Mouse (Mus musculus) monocyte, adult 2 months (primary cell): ENCODE measurements around the gene Pde1c.
A peak's percentile ranks its signal among the peaks of the same experiment; 100 is the strongest.
"Not testable (repeated sequence)": the region's sequence is repeated elsewhere in the genome, so short reads cannot be mapped to it uniquely, and the experiment has no call there.

Source experiments
- DNase-seq, 2 experiments: peaks; one replicate each; pipeline ENCODE4 v3.0.0; 2022; ENCODE audit warnings: low spot score in 2 of 2, low read depth in 1 of 2

Pde1c gene

DNA sequence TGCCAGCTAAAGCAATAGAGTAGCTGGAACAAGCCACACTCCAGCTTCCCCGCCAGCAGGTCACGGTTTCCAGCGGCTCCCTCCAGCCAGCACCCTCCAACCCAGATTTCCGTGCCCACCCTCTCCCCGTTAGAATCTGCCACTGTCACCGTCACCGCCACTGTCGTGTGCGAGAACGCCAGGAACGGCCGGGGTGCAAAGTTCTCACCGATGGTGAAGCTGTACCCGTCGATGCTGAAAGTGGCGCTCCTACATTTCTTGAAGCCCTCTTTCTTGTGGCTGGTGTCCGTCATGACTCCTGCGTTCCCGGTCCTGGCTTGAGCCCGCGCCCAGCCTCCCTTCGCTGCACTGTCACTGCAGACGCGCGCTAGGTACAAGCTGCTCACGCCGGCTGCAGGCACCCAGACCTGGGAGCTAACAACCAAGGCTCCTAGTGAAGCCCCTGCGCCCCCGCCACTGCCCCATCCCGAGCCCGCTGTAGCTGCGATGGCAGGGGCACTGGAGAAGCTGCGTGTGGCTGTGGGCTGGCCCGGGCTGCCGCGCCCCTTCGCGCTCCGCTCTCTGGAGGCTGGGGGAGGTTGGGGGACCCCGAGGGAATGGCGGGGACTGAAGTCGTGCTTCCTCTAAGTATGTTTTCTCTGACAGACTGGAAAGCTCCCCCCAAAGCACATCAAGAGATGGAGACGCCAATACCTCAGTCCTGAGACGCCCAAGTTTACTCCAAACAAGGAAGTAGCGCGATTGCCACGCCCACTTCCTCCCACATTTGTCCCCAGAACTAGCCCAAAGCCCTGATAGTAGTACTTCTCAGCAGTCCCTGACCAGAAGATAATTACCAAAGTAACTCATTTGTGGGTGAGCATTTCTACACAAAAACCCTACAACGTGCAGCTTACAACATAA lies at the start of gene Pde1c:
TSS of gene Pde1c (minus strand) at position 634 of the 903 bp plus-strand sequence.
- peak; percentile 9 to 23 for DNase-seq

- no peak for DNase-seq
These were observed 48.2 kb upstream of the Pde1c start for GRCm38 (mm10) chr6:56616982-56617613.

GRCm38 (mm10) chr6:56616228-56616981 lies 47.5 kb upstream of the Pde1c start:
- DNase-seq, result no peak

DNA sequence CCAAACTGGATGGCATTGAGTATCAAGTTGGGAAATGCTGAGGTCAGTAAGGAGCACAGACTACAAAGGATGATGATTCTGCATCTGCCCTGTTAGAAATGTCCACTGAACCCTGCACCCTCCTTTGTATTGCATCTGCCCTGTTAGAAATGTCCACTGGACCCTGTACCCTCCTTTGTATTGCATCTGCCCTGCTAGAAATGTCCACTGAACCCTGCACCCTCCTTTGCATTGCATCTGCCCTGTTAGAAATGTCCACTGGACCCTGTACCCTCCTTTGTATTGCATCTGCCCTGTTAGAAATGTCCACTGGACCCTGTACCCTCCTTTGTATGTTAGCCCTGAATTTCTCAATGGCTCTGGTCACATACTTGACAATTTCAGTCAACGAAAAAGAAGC lies 40.6 kb upstream of the Pde1c start:
- not testable (repeated sequence) for DNase-seq

DNA sequence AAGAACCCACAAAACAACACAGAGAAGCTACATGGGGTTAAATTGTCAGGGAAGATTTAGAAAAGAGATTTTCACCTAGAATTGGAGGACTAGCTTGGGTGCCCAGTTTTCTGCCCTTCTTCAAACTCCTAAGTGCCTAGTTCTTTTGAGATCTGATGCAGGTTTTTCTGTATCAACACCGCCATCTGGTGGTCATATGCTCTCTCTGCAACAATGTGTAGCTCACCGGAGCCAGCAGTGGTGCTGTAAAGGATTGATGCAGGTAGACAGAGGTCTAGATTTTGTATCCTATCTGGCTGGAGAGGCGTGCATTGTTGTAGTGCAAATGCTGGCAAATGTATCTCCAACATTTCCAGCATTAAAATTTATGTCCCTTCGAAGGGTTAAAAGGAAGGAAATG lies 39.4 kb upstream of the Pde1c start:
- DNase-seq, result peak in 1 of 2 experiments; percentile 6

- DNase-seq, result no peak
These were observed 10.7 kb upstream of the Pde1c start for GRCm38 (mm10) chr6:56579568-56579967.

DNA sequence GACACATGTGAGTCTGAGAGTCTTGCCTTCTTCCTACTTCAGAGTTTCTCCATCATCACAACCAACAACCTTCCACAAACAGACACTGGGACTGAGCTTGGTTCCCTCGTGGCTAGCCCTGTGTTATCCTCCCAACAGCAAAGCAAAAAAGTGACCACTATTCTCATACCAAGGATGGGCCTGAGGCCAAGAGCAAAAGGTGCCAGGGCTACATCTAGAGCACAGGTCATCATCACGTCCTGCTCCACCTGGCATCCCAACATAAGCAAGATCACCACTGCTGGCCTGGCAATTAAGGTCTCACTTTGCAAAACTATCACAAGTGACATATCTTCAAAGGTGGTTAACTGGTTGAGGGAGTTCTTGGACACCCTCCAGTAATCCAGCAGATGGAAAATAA lies 8.0 kb downstream of the Pde1c start:
- no peak for DNase-seq

DNA sequence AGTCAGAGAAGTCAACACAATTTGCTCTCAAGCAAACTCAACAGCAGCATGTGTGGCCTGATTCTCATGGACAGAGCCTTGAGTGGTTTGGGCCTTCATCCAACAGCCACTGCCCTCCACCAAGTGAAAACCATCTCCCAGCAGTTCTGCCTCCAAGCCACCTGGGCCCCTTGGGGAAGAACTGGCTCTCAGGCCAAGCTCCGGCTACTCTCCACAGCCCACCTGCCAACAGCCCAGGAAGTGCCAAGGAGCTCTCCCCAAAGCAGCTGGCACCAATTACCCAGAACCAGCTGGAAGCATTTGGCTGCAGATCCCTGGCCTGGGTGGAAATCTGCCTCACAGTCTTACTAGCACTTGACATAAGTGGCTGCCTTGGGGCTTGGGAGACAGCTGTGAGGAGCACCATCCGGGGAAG lies 8.4 kb downstream of the Pde1c start:
- DNase-seq, result no peak

- no peak for DNase-seq
These were observed 10.2 kb downstream of the Pde1c start for GRCm38 (mm10) chr6:56558711-56559110.

DNA sequence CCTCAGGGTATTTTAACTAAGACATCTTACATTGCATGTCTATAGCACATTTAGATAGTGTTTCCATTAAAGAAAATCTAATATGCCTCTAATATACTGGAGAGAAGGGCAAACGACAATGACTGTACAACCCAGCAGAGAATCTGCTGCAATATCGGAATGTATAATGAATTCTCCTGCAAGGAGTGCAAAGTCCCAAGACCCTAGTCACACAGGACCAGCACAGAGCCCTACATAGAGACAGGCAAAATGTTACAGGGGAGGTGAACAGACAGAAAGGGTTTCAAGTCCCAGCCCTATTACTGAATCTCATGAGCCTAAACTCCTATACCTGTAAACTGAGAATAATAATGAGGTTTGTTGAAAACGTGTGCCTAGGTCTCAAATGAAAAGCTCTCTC lies 13.1 kb downstream of the Pde1c start:
- no peak for DNase-seq

DNA sequence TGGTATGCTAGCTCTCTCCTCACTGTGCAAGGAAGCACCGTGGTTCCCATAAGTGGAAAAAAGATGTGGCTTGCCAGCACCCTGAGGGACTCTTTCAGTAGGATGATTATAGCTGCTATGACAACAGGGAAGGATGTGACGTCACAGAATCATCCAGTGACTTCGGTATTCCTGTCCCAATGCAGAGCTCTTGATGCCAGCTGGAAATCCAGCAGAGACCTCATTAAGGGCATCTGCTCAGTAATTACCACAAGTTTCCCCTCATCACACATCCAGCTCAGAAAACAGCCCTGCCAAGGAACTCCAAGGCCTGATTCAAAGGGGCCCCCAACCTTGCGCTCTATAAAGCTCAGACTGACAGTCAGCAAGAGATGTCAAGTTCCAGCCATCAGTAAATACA lies 13.5 kb downstream of the Pde1c start:
- DNase-seq, result no peak

DNA sequence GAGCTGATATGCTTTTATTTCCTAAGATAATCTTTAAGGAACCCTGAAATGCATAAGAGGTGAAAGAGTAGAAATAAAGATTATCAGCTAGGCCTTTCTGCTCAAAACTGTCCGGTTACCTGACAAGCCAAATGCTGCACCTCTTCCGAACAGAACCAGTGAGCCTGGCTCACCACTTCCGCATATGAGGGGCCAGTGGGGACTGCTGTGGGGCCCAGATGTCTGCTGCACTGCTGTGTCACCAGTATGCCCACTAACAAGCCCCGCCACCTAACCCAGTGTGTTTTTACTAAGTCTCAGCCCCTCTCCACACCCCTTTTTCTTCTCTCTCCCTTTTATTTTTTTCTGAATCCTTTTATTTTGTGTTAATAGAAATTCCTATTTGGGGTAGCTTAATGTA lies 17.9 kb downstream of the Pde1c start:
- no peak for DNase-seq

DNA sequence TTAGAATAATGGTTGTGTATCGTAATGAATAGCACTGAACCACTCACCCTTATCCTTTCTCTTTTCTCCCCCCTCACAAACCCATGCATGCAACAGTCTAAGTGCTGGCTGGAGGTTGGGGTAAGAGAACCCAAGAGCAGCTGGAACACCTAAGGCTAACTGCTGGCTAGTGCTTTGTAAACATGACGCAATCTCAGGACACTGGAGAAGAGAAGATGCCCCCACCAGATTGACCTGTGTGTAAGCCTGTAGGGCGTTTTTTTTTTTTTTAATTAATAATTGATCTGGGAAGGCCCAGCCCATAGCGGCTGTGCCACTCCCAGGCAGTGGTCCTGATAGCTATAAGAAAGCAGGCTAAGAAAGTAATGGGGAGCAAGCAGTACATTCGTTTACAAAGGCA lies 28.7 kb downstream of the Pde1c start:
- no peak for DNase-seq

GRCm38 (mm10) chr6:56534653-56535052 lies 34.2 kb downstream of the Pde1c start:
- no peak for DNase-seq

DNA sequence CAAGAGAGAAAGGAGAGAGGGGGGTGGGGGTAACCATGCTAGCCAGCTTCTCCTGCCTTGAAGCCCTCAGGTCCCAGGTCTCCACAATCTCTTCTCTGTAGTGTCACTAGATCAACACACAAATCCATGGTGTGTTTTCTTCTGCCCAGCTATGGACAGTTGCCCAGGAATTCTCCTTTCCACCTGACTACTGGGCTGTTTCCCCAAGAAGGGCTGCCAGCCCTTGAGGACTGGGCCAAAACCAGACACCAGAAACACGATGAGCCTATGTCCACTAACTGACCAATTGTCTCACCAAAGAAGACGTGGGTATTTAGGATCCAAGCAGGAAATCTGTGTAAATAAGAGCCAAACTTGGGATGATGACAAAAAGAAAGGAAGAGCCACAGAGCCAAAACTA lies 36.6 kb downstream of the Pde1c start:
- no peak for DNase-seq

DNA sequence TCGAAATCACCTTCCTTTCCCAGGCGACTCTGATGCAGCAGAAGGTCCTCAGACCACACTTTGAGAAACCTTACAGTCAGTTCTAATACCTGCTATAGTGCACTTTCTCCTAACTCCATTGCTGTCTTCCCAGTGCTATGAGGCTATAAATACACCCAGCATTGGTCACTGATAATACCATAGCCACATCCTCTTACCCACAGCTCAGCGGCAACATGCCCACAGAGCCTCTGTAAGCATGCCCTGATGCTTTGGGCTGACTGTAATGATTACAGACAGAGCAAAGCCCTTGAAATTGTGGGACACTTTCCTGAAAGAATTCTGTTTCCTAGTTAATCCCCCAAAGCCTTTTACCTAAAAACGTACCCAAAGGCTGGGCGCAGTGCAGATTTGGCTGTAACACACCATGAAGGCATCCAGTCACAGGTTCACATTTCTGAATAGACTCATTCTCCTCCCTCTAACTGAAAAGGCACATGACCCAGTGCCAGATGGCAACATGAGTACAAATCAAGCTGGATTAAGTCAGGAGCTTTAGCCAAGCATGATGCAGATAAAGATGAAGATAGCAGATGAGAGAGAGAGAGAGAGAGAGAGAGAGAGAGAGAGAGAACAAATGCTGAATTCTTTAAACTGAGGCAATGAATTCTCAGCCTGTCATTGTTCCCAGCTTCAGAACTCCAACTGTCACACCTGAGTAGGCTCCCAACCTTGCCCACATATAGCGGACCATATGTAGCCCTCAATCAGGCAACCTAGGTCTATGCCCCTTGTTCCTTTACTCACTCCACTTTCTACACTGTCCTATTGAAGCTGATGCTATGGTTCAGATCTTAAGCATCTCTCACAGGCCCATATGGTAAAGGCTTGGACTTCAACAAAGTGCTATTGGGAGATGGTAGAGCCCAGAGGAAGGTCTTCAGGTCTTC lies 44.7 kb downstream of the Pde1c start:
- DNase-seq, result no peak

GRCm38 (mm10) chr6:56489161-56489560 lies 79.7 kb downstream of the Pde1c start:
- no peak for DNase-seq

DNA sequence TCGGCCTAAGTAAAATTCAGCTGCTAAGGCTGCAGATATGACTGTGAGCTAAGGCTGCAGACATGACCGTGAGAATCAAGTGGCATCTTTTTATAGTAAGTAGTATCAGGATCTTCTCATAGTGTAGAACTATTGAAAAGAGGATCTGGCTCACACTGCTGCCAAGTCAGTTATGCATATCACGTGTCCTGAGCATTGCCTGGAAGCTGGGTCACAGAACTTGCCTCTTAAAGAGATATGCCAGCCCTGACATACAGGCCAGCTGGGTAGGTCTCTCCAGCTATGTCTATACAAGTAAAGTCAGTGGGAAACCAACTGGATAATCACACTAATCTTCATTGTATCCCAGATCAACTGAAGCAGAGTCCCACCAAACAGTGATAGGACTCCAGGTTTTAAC lies 83.8 kb downstream of the Pde1c start:
- DNase-seq, result no peak

GRCm38 (mm10) chr6:56480914-56481482 lies 87.9 kb downstream of the Pde1c start:
- DNase-seq, result no peak

GRCm38 (mm10) chr6:56476581-56476980 lies 92.3 kb downstream of the Pde1c start:
- DNase-seq, result no peak
